Mouse (Mus musculus): ENCODE results near the gene Gorasp2.

Gene Gorasp2

DNA sequence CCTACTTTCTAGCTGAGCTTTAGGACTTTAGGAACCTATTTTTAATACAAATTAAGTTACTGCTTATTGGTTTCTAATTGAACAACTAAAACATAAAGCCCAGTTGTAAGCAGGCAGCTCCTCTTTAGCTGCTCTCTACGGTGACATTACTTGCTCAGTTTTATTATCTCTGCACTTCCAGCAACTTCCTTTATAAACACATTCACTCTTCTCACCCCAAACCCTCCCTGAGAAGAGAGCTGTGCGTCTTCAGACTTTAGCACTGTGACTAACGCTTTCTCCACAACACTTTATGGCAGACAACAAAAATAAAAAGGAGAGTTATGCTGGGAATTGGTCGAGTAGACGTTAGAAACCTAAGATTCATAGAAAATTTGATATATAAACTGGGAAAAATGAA lies 74.6 kb downstream of the Gorasp2 start:
- no peak for DNase-seq (ENCODE audit: low read depth, low spot score)

DNA sequence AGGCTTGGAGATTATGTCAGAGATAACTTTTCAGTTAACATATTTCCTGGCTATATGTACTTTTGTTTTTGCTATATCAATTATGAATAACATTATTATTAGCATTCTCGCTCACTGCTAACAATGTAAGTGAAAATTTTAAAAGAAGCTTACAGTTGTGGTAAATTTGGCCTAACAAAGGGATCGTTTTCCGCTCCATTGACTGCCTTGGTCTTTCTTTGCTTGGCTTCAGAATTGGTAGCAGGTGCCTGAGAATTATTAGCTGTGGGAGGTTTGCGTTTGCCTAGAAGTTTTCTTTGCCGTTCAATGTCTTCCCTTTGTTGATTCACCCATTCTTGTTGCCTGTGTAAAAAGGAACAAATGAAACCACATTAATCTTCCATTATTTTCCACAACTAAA lies 80.5 kb downstream of the Gorasp2 start:
- no peak for DNase-seq (ENCODE audit: low read depth, low spot score)

GRCm38 (mm10) chr2:70742588-70742987 lies 81.2 kb downstream of the Gorasp2 start:
- DNase-seq (ENCODE audit: low read depth, low spot score), result peak; percentile 41

DNA sequence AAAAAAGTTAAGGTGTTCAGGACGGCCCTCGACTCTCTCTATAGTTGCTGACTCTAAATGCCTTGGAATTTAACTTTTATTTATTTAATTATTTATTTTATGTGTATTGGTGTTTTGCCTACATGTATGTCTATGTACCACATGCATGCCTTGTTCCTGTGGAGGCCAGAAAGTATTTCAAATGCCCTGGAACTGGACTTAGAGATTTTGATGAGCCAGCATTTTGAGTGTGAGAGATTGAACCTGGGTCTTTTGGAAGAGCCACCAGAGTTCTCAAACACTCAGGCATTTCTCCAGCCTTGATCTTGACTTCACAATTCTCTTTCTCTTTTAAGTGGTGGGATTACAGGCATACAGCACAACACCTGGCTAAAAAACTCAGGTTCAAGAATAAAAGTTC lies 90.3 kb downstream of the Gorasp2 start:
- DNase-seq (ENCODE audit: low read depth, low spot score), result no peak

- no peak for DNase-seq (ENCODE audit: low read depth, low spot score)
Measured at GRCm38 (mm10) chr2:70752149-70752548, 90.8 kb downstream of the Gorasp2 start.

Data from A20 (cell line).